8 mouse cellular contexts compared by ENCODE assay signal in genomic region chr10:84392027-84392722, GRCm38 (mm10). TPM values are rescaled to one million over a fixed set of nuclear protein-coding genes. Genes with fewer than 3 reads are reported as not detected.
DNase-seq lines count a peak whose midpoint lies in the region; ATAC-seq and TF ChIP-seq lines count a peak whose summit lies in the region.

No protein-coding gene starts in this region.

- H3K9ac ChIP-seq in kidney, postnatal 0 days (ENCODE audit: low read depth, low read length): 0 out of 2 replicates have a peak overlapping the region, but pooled peaks have one; percentile 2

- peak; percentile 51 for TF ChIP-seq CTCF in kidney, postnatal 0 days (IDR thresholded peaks at IDR 0.05; ENCODE audit: low read depth)

- H3K27me3 ChIP-seq in kidney, postnatal 0 days (ENCODE audit: insufficient read depth, low read length): no peaks in the 10 kb centered on the region
- H3K27me3 ChIP-seq in hindbrain, embryonic 10.5 days (ENCODE audit: insufficient read depth, poor library complexity, severe bottlenecking): no peaks in the 10 kb centered on the region

- H3K4me1 ChIP-seq in kidney, postnatal 0 days (replicated peaks; ENCODE audit: insufficient read depth, low read length): peaks cover 31% of the 10 kb centered on the region
- peaks cover 90% of the 10 kb centered on the region for H3K4me1 ChIP-seq in hindbrain, embryonic 10.5 days (replicated peaks)

- 0 out of 2 replicates have a peak, but pooled peaks cover 10% of the 10 kb centered on the region for H3K36me3 ChIP-seq in kidney, postnatal 0 days (ENCODE audit: insufficient read depth, low read length)
- H3K36me3 ChIP-seq in hindbrain, embryonic 10.5 days: peaks cover 50% of the 10 kb centered on the region

- H3K9me3 ChIP-seq in kidney, postnatal 0 days (replicated peaks; ENCODE audit: low read length): no peaks in the 10 kb centered on the region
- no peaks in the 10 kb centered on the region for H3K9me3 ChIP-seq in hindbrain, embryonic 10.5 days

- intact Hi-C loops in gastrocnemius, postnatal 36 days (cut with DNase I): no loop called here

- ATAC-seq in kidney, postnatal 0 days (replicated peaks; ENCODE audit: low FRiP score, low read depth): no peak
- ATAC-seq in megakaryocyte progenitor cell, adult 5-6 weeks (replicated peaks; ENCODE audit: poor library complexity): peak; percentile 62

- H3K27ac ChIP-seq in kidney, postnatal 0 days: peak overlapping the region; percentile 70
- H3K27ac ChIP-seq in hindbrain, embryonic 10.5 days: peak overlapping the region; percentile 79

- DNase-seq in kidney, postnatal 0 days (ENCODE audit: low spot score): peak; percentile 65
- DNase-seq in kidney, postnatal 14 days: no peak
- DNase-seq in adipocyte (ENCODE audit: low spot score): peak; percentile 16
- peak; percentile 47 for DNase-seq in hindbrain, embryonic 10.5 days (ENCODE audit: low spot score)
- DNase-seq in thymus, postnatal 36 days: peak; percentile 32 to 38
- DNase-seq in gastrocnemius, postnatal 36 days: no peak
- no peak for DNase-seq in urinary bladder, postnatal 4 days (ENCODE audit: low spot score in 2 of 2)

- H3K4me3 ChIP-seq in kidney, postnatal 0 days (replicated peaks; ENCODE audit: low read depth, low read length): no peak overlapping the region
- H3K4me3 ChIP-seq in hindbrain, embryonic 10.5 days: 0 out of 2 replicates have a peak overlapping the region, but pooled peaks have one; percentile 6

- H3K4me2 ChIP-seq in kidney, postnatal 0 days (ENCODE audit: low read length): no peak overlapping the region

- WGBS in kidney, postnatal 0 days: 33% methylated on average over 14 of the region's 14 CpGs
- WGBS in hindbrain, embryonic 10.5 days: 28% methylated on average over 14 of the region's 14 CpGs

RNA-seq across cellular contexts. Expression of gene Nuak1, which starts 48.2 kb away (rescaled TPM):
- polyA plus RNA-seq in kidney, postnatal 0 days (2015; fragmentation: Nextera tagmentation; extraction: Ambion mirVana): 2.3 and 2.4 TPM in 2 replicates
- polyA plus RNA-seq in hindbrain, embryonic 10.5 days (2016; fragmentation: Nextera tagmentation; extraction: Ambion mirVana): 3.1 and 3.7 TPM in 2 replicates
- 0.12 TPM in 2 replicates for total RNA-seq in megakaryocyte progenitor cell, adult 5-6 weeks (2015)
- total RNA-seq in megakaryocyte progenitor cell, adult 5-6 weeks (2017): 0.03 and 0.17 TPM in 2 replicates
- total RNA-seq in gastrocnemius, postnatal 36 days (2021): 10 to 100 TPM; 13.5 to 18.9 TPM

Comparison
In these comparisons a context has a peak if more than half of its experiments do, and no peak if none do; other contexts are left out.
1. DNase-seq: peak in kidney, postnatal 0 days (single experiment), adipocyte (single experiment), hindbrain, embryonic 10.5 days (single experiment) and thymus, postnatal 36 days (2 of 2); none in kidney, postnatal 14 days (single experiment), gastrocnemius, postnatal 36 days (0 of 2) and urinary bladder, postnatal 4 days (0 of 2).
2. RNA of gene Nuak1, which starts 48.2 kb away (total RNA-seq): 13.5 to 18.9 TPM in gastrocnemius, postnatal 36 days; 0.03 to 0.17 TPM in megakaryocyte progenitor cell, adult 5-6 weeks; every median in the first group is over 10 times any median in the second.